Mouse (Mus musculus): ENCODE results near the gene Taldo1.
"Not testable (repeated sequence)": the region's sequence is repeated elsewhere in the genome, so short reads cannot be mapped to it uniquely, and the experiment has no call there.

Taldo1 gene

GRCm38 (mm10) chr7:141440613-141441012 lies 48.6 kb downstream of the Taldo1 start:
- DNase-seq, result peak; percentile 73 to 81

- DNase-seq, result peak in 1 of 2 experiments; percentile 26
These were observed 49.5 kb downstream of the Taldo1 start for GRCm38 (mm10) chr7:141441460-141441859.

- DNase-seq, result peak in 1 of 2 experiments; percentile 23
These were observed 50.2 kb downstream of the Taldo1 start for GRCm38 (mm10) chr7:141442199-141442598.

GRCm38 (mm10) chr7:141443081-141443821 lies 51.3 kb downstream of the Taldo1 start:
- DNase-seq, result peak; percentile 46 to 48

- DNase-seq, result peak; percentile 79 to 86
These were observed 51.8 kb downstream of the Taldo1 start, which contains the start of gene Pidd1 for GRCm38 (mm10) chr7:141443828-141444237. TSS of gene Pidd1 (minus strand) at chr7:141444025.

- not testable (repeated sequence) for DNase-seq
These were observed 54.4 kb downstream of the Taldo1 start for GRCm38 (mm10) chr7:141446374-141446773.

- DNase-seq, result peak; percentile 95 to 96
These were observed 55.4 kb downstream of the Taldo1 start, which contains the start of gene Rplp2 for GRCm38 (mm10) chr7:141447110-141447991. TSS of gene Rplp2 (plus strand) at chr7:141447370.

- DNase-seq, result no peak
These were observed 59.9 kb downstream of the Taldo1 start for GRCm38 (mm10) chr7:141451928-141452327.
